Mouse (Mus musculus) 416B (cell line): ENCODE measurements at regions not wholly inside any gene's neighbourhood (a gene's known extent, or its start where the extent isn't known, plus 50 kb on each side); places are given as distances from the start of the nearest gene placed in this dataset.

Experiments used
- DNase-seq: peaks from one replicate; pipeline ENCODE4 v3.0.0; 2011; ENCODE audit warnings: low read depth

DNA sequence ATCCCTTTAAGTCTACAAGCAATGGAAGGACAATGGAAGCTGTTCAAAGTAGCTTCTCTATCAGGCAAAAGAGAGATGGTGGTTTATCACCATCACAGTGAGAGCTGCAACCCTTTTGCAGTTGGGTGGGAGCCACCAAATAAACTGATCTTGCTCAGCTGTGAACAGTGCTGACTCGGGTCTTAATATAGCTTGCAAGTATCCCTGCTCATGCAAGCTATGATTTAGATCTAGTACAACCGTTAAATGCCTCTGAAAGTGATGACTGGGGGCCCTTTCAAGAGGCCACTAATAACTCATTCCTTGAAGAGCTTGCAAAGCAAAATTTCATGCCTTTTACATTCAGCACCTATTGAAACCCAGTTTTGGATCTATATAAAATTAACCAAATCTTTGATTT is 1154.5 kb upstream of the Lrrtm3 start:
- no peak for DNase-seq

DNA sequence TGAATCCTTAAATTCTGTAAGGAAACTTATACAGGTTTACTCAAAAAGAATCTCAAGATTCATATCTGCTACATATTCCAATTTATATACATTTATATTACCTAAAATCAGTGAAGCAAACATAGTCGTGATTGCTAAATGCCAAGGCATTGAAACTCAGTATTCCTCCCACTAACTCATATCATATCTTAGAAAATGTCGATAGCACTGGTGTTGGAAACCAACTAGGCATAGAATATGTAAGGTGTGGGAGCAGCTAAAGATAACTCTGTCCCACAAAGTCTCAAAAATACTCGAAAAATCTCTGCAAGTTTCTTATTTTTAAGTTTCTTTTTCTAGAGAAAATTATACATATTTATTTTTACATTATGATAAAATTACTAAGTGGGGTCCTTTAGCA is 1134.1 kb upstream of the Lrrtm3 start:
- no peak for DNase-seq

- DNase-seq = no peak
These were observed 1131.1 kb upstream of the Lrrtm3 start for GRCm38 (mm10) chr10:65221181-65221580.

DNA sequence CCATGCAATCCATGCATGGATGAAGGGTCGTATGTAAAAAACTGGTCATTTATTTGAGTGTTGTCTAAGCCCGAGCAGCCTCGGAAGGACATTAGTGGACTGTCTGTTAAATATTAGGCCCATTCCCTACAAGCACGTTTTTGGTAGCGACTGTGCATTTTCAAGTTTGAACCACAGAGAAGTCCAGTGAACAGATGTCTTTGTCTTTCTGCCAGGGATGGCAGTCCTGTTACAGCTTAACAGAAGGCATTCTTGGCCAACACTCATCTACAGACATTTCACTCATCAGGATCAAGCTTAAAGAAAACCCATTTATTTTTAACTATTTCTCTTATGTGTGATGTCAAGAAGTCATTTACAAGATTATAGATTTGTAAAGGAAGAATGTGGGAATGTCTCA is 1129.2 kb upstream of the Lrrtm3 start:
- no peak for DNase-seq

DNA sequence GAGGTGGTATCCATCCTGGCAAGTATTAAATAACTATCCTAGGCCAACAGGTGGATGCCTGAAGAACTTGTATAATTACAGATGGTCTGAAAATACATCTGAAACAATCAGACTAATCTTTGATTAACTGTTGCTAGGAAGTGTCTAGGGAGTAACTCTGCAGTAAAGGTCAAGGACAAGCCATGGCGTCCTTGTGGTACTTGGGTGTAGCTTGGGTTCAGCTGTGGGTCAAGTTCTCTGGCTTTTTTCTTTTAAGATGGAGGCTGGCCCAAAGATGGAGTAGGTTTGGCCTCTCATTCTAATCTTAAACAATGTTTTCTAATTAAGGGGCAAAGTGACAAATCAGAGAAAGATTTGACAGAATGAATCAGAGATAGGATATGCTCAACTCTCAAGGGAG is 1126.1 kb upstream of the Lrrtm3 start:
- no peak for DNase-seq

DNA sequence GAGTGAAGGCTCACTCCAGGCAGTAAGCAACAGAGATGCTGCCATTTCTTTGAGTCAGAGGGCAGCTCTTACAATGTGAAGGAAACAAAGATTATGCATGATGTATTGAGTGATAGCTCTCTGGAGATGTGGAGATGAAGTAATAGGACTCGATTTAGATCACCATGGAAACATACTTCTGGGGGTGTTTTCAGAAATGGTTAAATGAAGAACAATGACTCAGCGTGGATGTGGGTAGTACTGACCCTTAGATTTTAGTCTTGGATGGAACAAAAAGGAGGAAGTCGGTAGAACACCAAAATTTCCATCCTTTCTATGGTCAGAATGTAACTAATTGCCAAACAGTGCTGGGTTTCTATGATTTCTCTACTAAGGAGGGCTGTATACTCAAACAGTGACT is 1125.1 kb upstream of the Lrrtm3 start:
- DNase-seq = peak; percentile 56

- no peak for DNase-seq
These were observed 1093.6 kb upstream of the Lrrtm3 start for GRCm38 (mm10) chr10:65183659-65184058.

DNA sequence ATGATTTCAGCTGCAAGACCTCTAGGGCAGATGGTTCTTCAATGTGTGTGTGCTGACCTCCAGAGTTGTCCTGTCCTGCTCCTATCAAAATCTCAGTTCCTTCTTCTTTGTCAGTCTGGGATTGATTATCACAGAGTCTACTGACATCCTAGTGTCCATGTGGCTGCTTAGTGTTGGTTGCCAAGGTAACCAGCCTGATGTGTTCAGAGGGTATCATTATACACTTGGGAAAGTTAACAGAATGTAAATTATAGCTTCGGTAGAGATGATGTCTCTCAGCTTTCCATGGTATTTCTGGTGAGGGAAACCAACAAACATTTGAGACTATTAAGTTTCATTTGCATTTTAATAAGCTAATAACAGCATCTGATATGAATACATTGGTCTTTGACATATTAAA is 1092.5 kb upstream of the Lrrtm3 start:
- DNase-seq = no peak

- no peak for DNase-seq
These were observed 1089.0 kb upstream of the Lrrtm3 start for GRCm38 (mm10) chr10:65179101-65179500.

DNA sequence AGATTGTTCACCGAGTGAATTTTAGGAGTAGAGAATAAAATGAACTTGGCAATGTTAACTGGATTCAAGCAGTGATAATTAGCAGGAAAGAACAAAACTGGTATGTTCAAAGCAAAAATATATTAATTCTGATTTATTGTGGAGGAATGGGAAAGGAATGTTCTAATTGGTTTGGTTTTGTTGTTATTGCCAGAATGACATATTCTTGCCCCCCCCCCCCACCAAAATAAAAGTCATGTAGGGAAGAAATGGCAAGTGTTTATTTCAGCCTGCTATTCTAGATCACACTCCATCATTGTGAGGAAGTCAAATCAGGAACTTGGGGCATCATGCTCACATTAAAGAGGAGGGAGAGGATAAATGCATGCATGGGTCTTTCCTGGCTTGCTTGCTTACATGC is 1064.1 kb upstream of the Lrrtm3 start:
- DNase-seq = no peak

GRCm38 (mm10) chr10:65124940-65125610 is 1035.0 kb upstream of the Lrrtm3 start:
- no peak for DNase-seq

- no peak for DNase-seq
These were observed 1028.1 kb upstream of the Lrrtm3 start for GRCm38 (mm10) chr10:65118212-65118611.

GRCm38 (mm10) chr10:65114586-65114985 is 1024.5 kb upstream of the Lrrtm3 start:
- no peak for DNase-seq

DNA sequence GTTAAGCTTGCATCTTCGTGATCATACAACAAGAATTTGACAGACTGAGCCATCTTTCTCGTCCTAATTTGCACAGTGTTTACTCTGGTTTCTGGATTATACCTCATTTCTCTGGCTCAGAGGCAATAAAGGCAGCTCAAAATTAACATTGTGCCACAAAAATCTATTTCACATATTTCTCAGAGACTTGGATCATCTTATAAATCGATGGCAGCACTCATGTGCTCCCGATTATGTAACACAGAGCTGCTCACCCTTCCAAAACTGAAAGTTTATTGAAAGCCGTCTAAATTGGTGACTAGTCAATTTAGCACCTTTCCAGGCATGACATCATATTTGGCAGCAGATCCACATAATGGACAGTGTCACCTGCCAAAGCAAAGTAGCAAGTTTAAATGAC is 1020.7 kb upstream of the Lrrtm3 start:
- DNase-seq = no peak

GRCm38 (mm10) chr10:65107413-65107812 is 1017.3 kb upstream of the Lrrtm3 start:
- DNase-seq = no peak

GRCm38 (mm10) chr10:65084446-65084845 is 994.4 kb upstream of the Lrrtm3 start:
- no peak for DNase-seq

GRCm38 (mm10) chr10:65081638-65082037 is 991.6 kb upstream of the Lrrtm3 start:
- no peak for DNase-seq

GRCm38 (mm10) chr10:65058086-65058485 is 968.0 kb upstream of the Lrrtm3 start:
- no peak for DNase-seq
